Mouse (Mus musculus): ENCODE data around the gene Gm6217. TPM values are rescaled to one million over a fixed set of nuclear protein-coding genes. Genes with fewer than 3 reads are reported as not detected.

The Gm6217 gene
- not detected for total RNA-seq (2023)

GRCm38 (mm10) chr1:82931326-82931725 is at the start of gene Gm6217:
Gene Gm6217 (minus strand): TSS chr1:82931399.

GRCm38 (mm10) chr1:82959870-82960385 is 28.7 kb upstream of the Gm6217 start, which contains the start of gene Gm47955:
Gene Gm47955 (plus strand): TSS chr1:82960286.

GRCm38 (mm10) chr1:82955913-82956312 is 24.7 kb upstream of the Gm6217 start, which contains the start of gene Gm7544:
Gene Gm7544 (minus strand): TSS chr1:82956013.

GRCm38 (mm10) chr1:82943295-82943694 is 12.1 kb upstream of the Gm6217 start, which contains the start of gene A030003K21Rik:
Gene A030003K21Rik (minus strand): TSS chr1:82943388.

GRCm38 (mm10) chr1:82924650-82925049 is 6.5 kb downstream of the Gm6217 start, which contains the start of gene A030014E15Rik:
Gene A030014E15Rik (plus strand): TSS chr1:82924917.

GRCm38 (mm10) chr1:82913025-82913424 is 18.2 kb downstream of the Gm6217 start, which contains the start of gene A030005L19Rik:
Gene A030005L19Rik (plus strand): TSS chr1:82913325.

Other genes with a start within 250 kb of the Gm6217 start
- 93.6 TPM for gene Mff, start 206.5 kb downstream of the Gm6217 start, total RNA-seq (2023)
- not detected for gene Tm4sf20, start 162.9 kb downstream of the Gm6217 start, total RNA-seq (2023)
- gene Gm47791, start 160.2 kb downstream of the Gm6217 start, total RNA-seq (2023) = not detected
- 102 TPM for gene Agfg1, start 91.9 kb downstream of the Gm6217 start, total RNA-seq (2023)
- 5.9 TPM for gene A030005L19Rik, start 18.1 kb downstream of the Gm6217 start, total RNA-seq (2023)
- gene A030014E15Rik, start 6.5 kb downstream of the Gm6217 start, total RNA-seq (2023) = 0.77 TPM
- not detected for gene A030003K21Rik, start 12.0 kb upstream of the Gm6217 start, total RNA-seq (2023)
- gene Gm7544, start 24.6 kb upstream of the Gm6217 start, total RNA-seq (2023) = not detected
- gene Gm47955, start 28.9 kb upstream of the Gm6217 start, total RNA-seq (2023) = not detected
- not detected for gene Gm47959, start 69.1 kb upstream of the Gm6217 start, total RNA-seq (2023)
- not detected for gene Slc19a3, start 107.0 kb upstream of the Gm6217 start, total RNA-seq (2023)
- not detected for gene Krtap28-10, start 111.1 kb upstream of the Gm6217 start, total RNA-seq (2023)
- gene Gm47969, start 113.5 kb upstream of the Gm6217 start, total RNA-seq (2023) = not detected
- gene A030005K14Rik, start 128.0 kb upstream of the Gm6217 start, total RNA-seq (2023) = not detected
- not detected for gene Krtap28-13, start 129.5 kb upstream of the Gm6217 start, total RNA-seq (2023)
- not detected for gene Ccl20, start 185.4 kb upstream of the Gm6217 start, total RNA-seq (2023)
- gene Daw1, start 228.4 kb upstream of the Gm6217 start, total RNA-seq (2023) = not detected